10 mouse cellular contexts compared by ENCODE assay signal in genomic region chr4:133213661-133214060, GRCm38 (mm10). TPM values are rescaled to one million over a fixed set of nuclear protein-coding genes. Genes with fewer than 3 reads are reported as not detected.
A peak's percentile ranks its signal among the peaks of the same experiment; 100 is the strongest.
DNase-seq lines count a peak whose midpoint lies in the region; ATAC-seq and TF ChIP-seq lines count a peak whose summit lies in the region.
"Had no signal": no experiment of that assay in that cellular context is flagged by ENCODE, and none has a peak within 500 bp of the region (broad histone marks: within the 10 kb centered on the region; RNA-seq: fewer than 3 reads in every experiment).

No protein-coding gene starts in this region.

- WGBS in kidney, postnatal 0 days: 17% methylated on average over 10 of the region's 10 CpGs
- 3% methylated on average over 10 of the region's 10 CpGs for WGBS in embryonic facial prominence, embryonic 10.5 days
- WGBS in hindbrain, embryonic 13.5 days: 12% methylated on average over 10 of the region's 10 CpGs
- WGBS in midbrain, embryonic 16.5 days: 9% methylated on average over 10 of the region's 10 CpGs

- peaks cover 12% of the 10 kb centered on the region; the same call in 1 of the 2 replicates for H3K4me1 ChIP-seq in kidney, postnatal 0 days (replicated peaks; ENCODE audit: insufficient read depth, low read length)
- H3K4me1 ChIP-seq in embryonic facial prominence, embryonic 10.5 days: peaks cover 46% of the 10 kb centered on the region
- peaks cover 27% of the 10 kb centered on the region for H3K4me1 ChIP-seq in hindbrain, embryonic 13.5 days (replicated peaks)
- peaks cover 8% of the 10 kb centered on the region for H3K4me1 ChIP-seq in midbrain, embryonic 16.5 days (ENCODE audit: control insufficient read depth, insufficient read depth, low read length)

- H3K9ac ChIP-seq in kidney, postnatal 0 days (ENCODE audit: low read depth, low read length): no peak overlapping the region
- peak overlapping the region; percentile 81; the same call in 1 of the 2 replicates for H3K9ac ChIP-seq in hindbrain, embryonic 13.5 days
- H3K9ac ChIP-seq in midbrain, embryonic 16.5 days (ENCODE audit: low read depth, low read length): no peak overlapping the region

- H3K36me3 ChIP-seq in kidney, postnatal 0 days (ENCODE audit: insufficient read depth, low read length): no peaks in the 10 kb centered on the region
- H3K36me3 ChIP-seq in embryonic facial prominence, embryonic 10.5 days (replicated peaks): no peaks in the 10 kb centered on the region
- no peaks in the 10 kb centered on the region for H3K36me3 ChIP-seq in hindbrain, embryonic 13.5 days
- H3K36me3 ChIP-seq in midbrain, embryonic 16.5 days (ENCODE audit: control insufficient read depth, insufficient read depth, low read length): no peaks in the 10 kb centered on the region
- H3K36me3 ChIP-seq: G1E had no signal

- no peak for DNase-seq in kidney, postnatal 0 days (ENCODE audit: low spot score)
- no peak for DNase-seq in kidney, adult 8-10 months
- DNase-seq in embryonic facial prominence, embryonic 10.5 days (ENCODE audit: low spot score): peak; percentile 32
- DNase-seq in adrenal gland, postnatal 10 days: no peak
- no peak for DNase-seq in retina, embryonic 14.5 days (ENCODE audit: low spot score)
- no peak for DNase-seq in urinary bladder, postnatal 25 days (ENCODE audit: low spot score)

- ATAC-seq in kidney, postnatal 0 days (replicated peaks; ENCODE audit: low FRiP score, low read depth): no peak
- ATAC-seq in hindbrain, embryonic 13.5 days (ENCODE audit: low FRiP score): no peak
- ATAC-seq in midbrain, embryonic 16.5 days: no peak

- H3K9me3 ChIP-seq in kidney, postnatal 0 days (replicated peaks; ENCODE audit: low read length): no peaks in the 10 kb centered on the region
- H3K9me3 ChIP-seq in embryonic facial prominence, embryonic 10.5 days: no peaks in the 10 kb centered on the region
- no peaks in the 10 kb centered on the region for H3K9me3 ChIP-seq in hindbrain, embryonic 13.5 days
- H3K9me3 ChIP-seq in midbrain, embryonic 16.5 days (replicated peaks; ENCODE audit: control insufficient read depth, low read length, poor library complexity, severe bottlenecking): no peaks in the 10 kb centered on the region
- H3K9me3 ChIP-seq: G1E had no signal

- H3K27ac ChIP-seq in kidney, postnatal 0 days: no peak overlapping the region
- no peak overlapping the region for H3K27ac ChIP-seq in embryonic facial prominence, embryonic 10.5 days (replicated peaks)
- no peak overlapping the region for H3K27ac ChIP-seq in hindbrain, embryonic 13.5 days
- H3K27ac ChIP-seq in midbrain, embryonic 16.5 days (ENCODE audit: low read length): no peak overlapping the region

- peak overlapping the region; percentile 99 for H3K4me2 ChIP-seq in kidney, postnatal 0 days (ENCODE audit: low read length)
- H3K4me2 ChIP-seq in hindbrain, embryonic 13.5 days: peak overlapping the region; percentile 95
- H3K4me2 ChIP-seq in midbrain, embryonic 16.5 days (ENCODE audit: low read length): peak overlapping the region; percentile 98

- no peak overlapping the region for H3K4me3 ChIP-seq in kidney, postnatal 0 days (replicated peaks; ENCODE audit: low read depth, low read length)
- H3K4me3 ChIP-seq in embryonic facial prominence, embryonic 10.5 days: peak overlapping the region; percentile 77
- H3K4me3 ChIP-seq in hindbrain, embryonic 13.5 days: peak overlapping the region; percentile 66
- peak overlapping the region; percentile 75 for H3K4me3 ChIP-seq in midbrain, embryonic 16.5 days (ENCODE audit: low read depth, low read length)

- no peak for TF ChIP-seq CTCF in kidney, postnatal 0 days (IDR thresholded peaks at IDR 0.05; ENCODE audit: low read depth)

- no peaks in the 10 kb centered on the region for H3K27me3 ChIP-seq in kidney, postnatal 0 days (ENCODE audit: insufficient read depth, low read length)
- H3K27me3 ChIP-seq in embryonic facial prominence, embryonic 10.5 days (replicated peaks; ENCODE audit: low read depth, poor library complexity, severe bottlenecking): peaks cover 74% of the 10 kb centered on the region
- peaks cover 59% of the 10 kb centered on the region for H3K27me3 ChIP-seq in hindbrain, embryonic 13.5 days
- H3K27me3 ChIP-seq in midbrain, embryonic 16.5 days (ENCODE audit: control insufficient read depth, insufficient read depth, low read depth, low read length): peaks cover 13% of the 10 kb centered on the region

RNA-seq across cellular contexts. Expression of gene Gpr3, which starts 1.3 kb away (rescaled TPM):
- polyA plus RNA-seq in kidney, postnatal 0 days (2015; fragmentation: Nextera tagmentation; extraction: Ambion mirVana): 0.11 and 0.54 TPM in 2 replicates
- 0.11 and 0.57 TPM in 2 replicates for polyA plus RNA-seq in embryonic facial prominence, embryonic 10.5 days (2016; fragmentation: Nextera tagmentation; extraction: Ambion mirVana)
- 0.52 and 1.4 TPM in 2 replicates for polyA plus RNA-seq in hindbrain, embryonic 13.5 days (2015; fragmentation: Nextera tagmentation; extraction: Ambion mirVana)
- polyA plus RNA-seq in midbrain, embryonic 16.5 days (2015; fragmentation: Nextera tagmentation; extraction: Ambion mirVana): 1.5 and 2.0 TPM in 2 replicates
- under 1 TPM; 0.36 to 0.99 TPM for total RNA-seq in adrenal gland, postnatal 10 days (2021)
- total RNA-seq: megakaryocyte-erythroid progenitor cell, adult 5-6 weeks had no signal

RNA-seq across cellular contexts. Expression of gene Cd164l2, which starts 1.7 kb away (rescaled TPM):
- 19.1 and 19.6 TPM in 2 replicates for polyA plus RNA-seq in kidney, postnatal 0 days (2015; fragmentation: Nextera tagmentation; extraction: Ambion mirVana)
- 3.0 and 5.2 TPM in 2 replicates for polyA plus RNA-seq in embryonic facial prominence, embryonic 10.5 days (2016; fragmentation: Nextera tagmentation; extraction: Ambion mirVana)
- polyA plus RNA-seq in hindbrain, embryonic 13.5 days (2015; fragmentation: Nextera tagmentation; extraction: Ambion mirVana): 0.78 and 2.5 TPM in 2 replicates
- 3.8 and 4.1 TPM in 2 replicates for polyA plus RNA-seq in midbrain, embryonic 16.5 days (2015; fragmentation: Nextera tagmentation; extraction: Ambion mirVana)
- 1 to 10 TPM; 2.2 to 2.4 TPM for total RNA-seq in adrenal gland, postnatal 10 days (2021)
- total RNA-seq: G1E; megakaryocyte-erythroid progenitor cell, adult 5-6 weeks had no signal
- polyA plus RNA-seq: G1E had no signal

RNA-seq across cellular contexts. Expression of gene Map3k6, which starts 27.0 kb away (rescaled TPM):
- polyA plus RNA-seq in kidney, postnatal 0 days (2015; fragmentation: Nextera tagmentation; extraction: Ambion mirVana): 3.4 and 4.2 TPM in 2 replicates
- polyA plus RNA-seq in embryonic facial prominence, embryonic 10.5 days (2016; fragmentation: Nextera tagmentation; extraction: Ambion mirVana): 1.7 and 1.8 TPM in 2 replicates
- polyA plus RNA-seq in hindbrain, embryonic 13.5 days (2015; fragmentation: Nextera tagmentation; extraction: Ambion mirVana): 1.9 and 2.0 TPM in 2 replicates
- polyA plus RNA-seq in midbrain, embryonic 16.5 days (2015; fragmentation: Nextera tagmentation; extraction: Ambion mirVana): 2.8 TPM in 2 replicates
- total RNA-seq in adrenal gland, postnatal 10 days (2021): 10 to 100 TPM; 17.2 to 36.7 TPM

RNA-seq across cellular contexts. Expression of gene Sytl1, which starts 49.3 kb away (rescaled TPM):
- polyA plus RNA-seq in kidney, postnatal 0 days (2015; fragmentation: Nextera tagmentation; extraction: Ambion mirVana): 2.5 and 2.8 TPM in 2 replicates
- 1.3 and 1.6 TPM in 2 replicates for polyA plus RNA-seq in embryonic facial prominence, embryonic 10.5 days (2016; fragmentation: Nextera tagmentation; extraction: Ambion mirVana)
- 0.41 and 0.69 TPM in 2 replicates for polyA plus RNA-seq in hindbrain, embryonic 13.5 days (2015; fragmentation: Nextera tagmentation; extraction: Ambion mirVana)
- 0.16 and 0.25 TPM in 2 replicates for polyA plus RNA-seq in midbrain, embryonic 16.5 days (2015; fragmentation: Nextera tagmentation; extraction: Ambion mirVana)
- total RNA-seq in adrenal gland, postnatal 10 days (2021): 1 to 10 TPM; 5.2 to 6.3 TPM
